Mouse (Mus musculus): ENCODE measurements around the gene Olfr571. TPM values are rescaled to one million over a fixed set of nuclear protein-coding genes. Genes with fewer than 3 reads are reported as not detected.

Gene Olfr571
- total RNA-seq, 1 experiment from 2014 or later: not detected

Other genes starting within 250 kb of the Olfr571 start
- gene Trim68, start 230.2 kb downstream of the Olfr571 start, total RNA-seq (2017): 12.6 and 17.6 TPM in 2 replicates
- gene Olfr557, start 221.6 kb downstream of the Olfr571 start, total RNA-seq (2017): not detected in 2 replicates
- 0.56 TPM in 1 of 2 replicates, not detected in the other for gene Olfr558, start 215.3 kb downstream of the Olfr571 start, total RNA-seq (2017)
- gene Olfr33, start 198.5 kb downstream of the Olfr571 start, total RNA-seq (2017): not detected in 2 replicates
- not detected in 2 replicates for gene Olfr559, start 190.0 kb downstream of the Olfr571 start, total RNA-seq (2017)
- gene Olfr560, start 158.2 kb downstream of the Olfr571 start, total RNA-seq (2017): not detected in 2 replicates
- gene Olfr78, start 158.1 kb downstream of the Olfr571 start, total RNA-seq (2017): not detected in 2 replicates
- gene Olfr561, start 146.3 kb downstream of the Olfr571 start, total RNA-seq (2017): not detected in 2 replicates
- gene Olfr564, start 114.1 kb downstream of the Olfr571 start, total RNA-seq (2017): not detected in 2 replicates
- gene Olfr566, start 58.8 kb downstream of the Olfr571 start, total RNA-seq (2017): not detected in 2 replicates
- not detected in 2 replicates for gene Olfr568, start 40.4 kb downstream of the Olfr571 start, total RNA-seq (2017)
- gene Olfr569, start 26.7 kb downstream of the Olfr571 start, total RNA-seq (2017): 0.10 TPM in 1 of 2 replicates, not detected in the other
- not detected in 2 replicates for gene Olfr570, start 23.0 kb downstream of the Olfr571 start, total RNA-seq (2017)
- gene Olfr572, start 6.9 kb upstream of the Olfr571 start, total RNA-seq (2017): not detected in 2 replicates
- not detected in 2 replicates for gene Olfr573-ps1, start 25.0 kb upstream of the Olfr571 start, total RNA-seq (2017)
- gene Olfr574, start 30.9 kb upstream of the Olfr571 start, total RNA-seq (2017): not detected in 2 replicates
- gene Olfr575, start 41.2 kb upstream of the Olfr571 start, total RNA-seq (2017): not detected in 2 replicates
- not detected in 2 replicates for gene Olfr576, start 45.1 kb upstream of the Olfr571 start, total RNA-seq (2017)
- gene Olfr577, start 58.4 kb upstream of the Olfr571 start, total RNA-seq (2017): not detected in 2 replicates
- not detected in 2 replicates for gene Olfr578, start 71.8 kb upstream of the Olfr571 start, total RNA-seq (2017)
- not detected in 2 replicates for gene Olfr582, start 120.5 kb upstream of the Olfr571 start, total RNA-seq (2017)
- not detected in 2 replicates for gene Olfr583, start 133.8 kb upstream of the Olfr571 start, total RNA-seq (2017)
- gene Olfr584, start 164.3 kb upstream of the Olfr571 start, total RNA-seq (2017): not detected in 2 replicates
- not detected in 2 replicates for gene Olfr585, start 180.2 kb upstream of the Olfr571 start, total RNA-seq (2017)
- gene Olfr586, start 208.1 kb upstream of the Olfr571 start, total RNA-seq (2017): not detected in 2 replicates
- not detected in 2 replicates for gene Olfr588-ps1, start 223.3 kb upstream of the Olfr571 start, total RNA-seq (2017)
- not detected in 2 replicates for gene Olfr589, start 238.8 kb upstream of the Olfr571 start, total RNA-seq (2017)

Data from hematopoietic stem cell, adult 5-6 weeks (primary cell).